Mouse (Mus musculus) heart, embryonic 16.5 days (tissue): ENCODE measurements around the gene Traf3ip3. TPM values are rescaled to one million over a fixed set of nuclear protein-coding genes. Genes with fewer than 3 reads are reported as not detected.

Experiments
- ATAC-seq: fragments of 200-750 bp; cut with Nextera tagmentation; replicated peaks from 2 replicates; pipeline ENCODE4 v1.8.0; 2017; ENCODE audit warnings: moderate number of reproducible peaks; ENCODE audit not compliant: insufficient read depth, low FRiP score; ENCODE audit errors: extremely low read depth
- H3K27ac ChIP-seq: fragments of 300-500 bp; sonication (generic); 2 replicates; pipeline ENCODE4 v1.5.1; 2014; ENCODE audit warnings: mild to moderate bottlenecking, low read length, control low read depth, moderate library complexity
- H3K27me3 ChIP-seq: fragments of 300-500 bp; sonication (generic); 2 replicates; pipeline ENCODE4 v1.6.1; 2014; ENCODE audit warnings: low read length, mixed read lengths; ENCODE audit not compliant: control insufficient read depth, insufficient read depth
- H3K36me3 ChIP-seq: fragments of 300-500 bp; sonication (generic); 2 replicates; pipeline ENCODE4 v1.6.1; 2014; ENCODE audit not compliant: control insufficient read depth, insufficient read depth
- H3K4me1 ChIP-seq: fragments of 300-500 bp; sonication (generic); 2 replicates; pipeline ENCODE4 v1.6.1; 2014; ENCODE audit warnings: low read length, mixed read lengths; ENCODE audit not compliant: control insufficient read depth, insufficient read depth
- H3K4me2 ChIP-seq: fragments of 300-500 bp; sonication (generic); 2 replicates; pipeline ENCODE4 v1.6.1; 2014; ENCODE audit warnings: low read depth, mild to moderate bottlenecking, control low read depth, low read length
- H3K4me3 ChIP-seq: fragments of 300-500 bp; sonication (generic); 2 replicates; pipeline ENCODE4 v1.5.1; 2014; ENCODE audit warnings: mild to moderate bottlenecking, control low read depth, low read length
- H3K9ac ChIP-seq: fragments of 300-500 bp; sonication (generic); 2 replicates; pipeline ENCODE4 v1.6.1; 2014; ENCODE audit warnings: low read length, control low read depth
- H3K9me3 ChIP-seq: fragments of 300-500 bp; sonication (generic); replicated peaks from 2 replicates; pipeline ENCODE4 v1.6.1; 2016; ENCODE audit warnings: low read length; ENCODE audit not compliant: control insufficient read depth
- WGBS: fragments of 180-500 bp; shearing (Covaris S2); extraction: QIAGEN DNeasy Blood & Tissue Kit; methylation state at CpG from one replicate; pipeline ENCODE4 v1.1.7; 2014; 5-methylcytosine and 5-hydroxymethylcytosine counted together
- polyA plus RNA-seq: library from polyadenylated mRNA; unstranded; fragments of >200 nt; fragmentation: Nextera tagmentation; extraction: Ambion mirVana; gene quantifications from 2 replicates; pipeline ENCODE4 v1.2.1, GENCODE M21; 2015

Gene Traf3ip3
- polyA plus RNA-seq, 1 experiment from 2014 or later = 13.3 TPM

DNA sequence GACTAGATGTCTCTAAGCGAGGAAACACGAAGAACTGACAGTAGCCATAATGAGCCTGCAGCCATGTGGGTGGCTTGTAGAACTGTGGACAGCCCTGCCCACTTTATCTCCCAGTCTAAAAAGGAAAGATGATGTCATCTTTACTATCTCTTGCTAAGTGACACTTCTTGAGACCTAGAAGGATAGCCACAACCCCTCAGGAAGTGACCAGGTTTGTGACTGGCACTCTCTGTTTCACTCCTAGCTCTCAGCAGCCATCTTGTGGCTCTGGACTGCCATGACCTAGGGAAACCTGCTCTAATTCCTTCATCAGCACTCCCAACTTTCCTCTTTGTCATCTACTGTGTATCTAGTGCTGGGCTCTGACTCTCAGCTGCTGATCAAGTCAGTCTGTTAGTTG is 3.2 kb downstream of the Traf3ip3 start:
- no peaks in the 10 kb centered on the region for H3K36me3 ChIP-seq
- no peak overlapping the region for H3K4me3 ChIP-seq
- H3K27ac ChIP-seq = no peak overlapping the region
- H3K27me3 ChIP-seq = no peaks in the 10 kb centered on the region
- no peak overlapping the region for H3K9ac ChIP-seq
- no peaks in the 10 kb centered on the region for H3K9me3 ChIP-seq
- ATAC-seq = no peak
- WGBS = 67% methylated on average over 2 of the region's 2 CpGs
- H3K4me1 ChIP-seq = no peaks in the 10 kb centered on the region
- H3K4me2 ChIP-seq = no peak overlapping the region

DNA sequence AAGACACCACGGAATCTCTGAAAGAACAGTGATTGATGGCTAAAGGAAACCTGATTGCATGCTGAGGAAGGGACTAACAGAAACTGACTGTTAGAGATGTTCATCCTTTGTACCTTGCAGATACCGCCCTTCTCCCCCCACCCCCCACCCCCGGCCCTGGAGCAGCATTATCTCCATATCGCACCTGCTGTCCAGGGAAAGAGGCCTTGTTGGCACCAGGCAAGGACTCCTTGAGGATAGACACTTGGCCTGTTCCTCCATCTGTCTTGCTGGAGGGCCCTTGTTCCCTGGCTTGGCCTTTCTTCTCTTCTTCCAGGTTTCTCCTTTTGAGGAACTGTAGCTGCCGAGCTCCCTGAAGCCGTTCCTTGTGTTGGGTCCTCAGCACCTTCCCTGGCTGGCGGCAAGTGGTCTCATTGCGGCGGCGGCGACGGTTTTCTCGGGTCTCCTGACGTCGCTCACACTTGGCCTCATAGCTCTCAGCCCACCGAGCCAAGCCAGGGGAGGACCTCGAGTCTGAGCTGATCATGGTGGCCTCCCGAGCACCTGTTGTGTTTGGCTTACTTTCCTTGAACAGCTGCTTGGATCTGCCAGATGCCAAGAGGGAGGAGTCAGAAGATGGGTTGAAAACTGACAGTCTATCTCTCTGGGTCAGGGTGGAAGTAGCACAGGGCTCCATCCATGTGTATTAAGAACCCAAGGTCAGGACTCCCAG is 3.9 kb downstream of the Traf3ip3 start:
- Histone ChIP-seq H3K4me3 (no peak overlapping the region), H3K9ac (no peak overlapping the region), H3K4me2 (no peak overlapping the region), H3K36me3 (no peaks in the 10 kb centered on the region), H3K4me1 (no peaks in the 10 kb centered on the region), H3K27ac (no peak overlapping the region), H3K9me3 (no peaks in the 10 kb centered on the region), H3K27me3 (no peaks in the 10 kb centered on the region)
- no peak for ATAC-seq
- WGBS = 84% methylated on average over 18 of the region's 18 CpGs

DNA sequence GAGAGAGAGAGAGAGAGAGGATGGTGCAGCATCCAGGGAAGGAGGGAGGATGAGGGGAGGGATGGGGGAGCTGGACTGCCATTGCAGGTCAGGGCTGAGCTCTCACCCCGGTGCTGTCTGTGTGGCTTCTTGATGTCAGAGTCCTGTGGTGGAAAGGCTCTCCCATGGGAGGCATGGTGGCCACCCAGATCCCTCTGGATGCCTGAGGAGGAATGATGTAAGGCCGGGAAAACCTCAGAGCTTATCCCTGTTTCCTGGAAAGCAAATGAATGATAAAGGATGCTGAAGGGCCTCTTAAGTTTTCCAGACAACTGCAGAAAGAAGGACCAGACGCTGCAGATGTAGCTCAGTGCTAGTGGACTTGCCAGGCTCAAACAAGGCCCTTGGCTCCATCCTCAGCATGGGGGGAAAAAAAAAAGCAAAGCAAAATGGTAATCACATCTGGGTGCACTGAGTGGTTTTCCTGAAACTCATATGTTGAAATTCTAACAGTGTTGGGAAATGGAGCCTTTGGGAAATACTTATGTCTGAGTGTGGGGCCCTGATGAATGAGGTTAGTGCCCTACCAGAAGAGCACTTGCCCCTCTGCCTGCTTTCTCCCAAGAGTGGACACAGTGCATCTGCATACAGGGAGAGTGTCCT is 6.2 kb downstream of the Traf3ip3 start:
- H3K27ac ChIP-seq = no peak overlapping the region
- no peaks in the 10 kb centered on the region for H3K27me3 ChIP-seq
- no peak overlapping the region for H3K9ac ChIP-seq
- WGBS = 47% methylated on average over 3 of the region's 3 CpGs
- H3K9me3 ChIP-seq = no peaks in the 10 kb centered on the region
- H3K4me2 ChIP-seq = no peak overlapping the region
- H3K4me3 ChIP-seq = no peak overlapping the region
- H3K36me3 ChIP-seq = no peaks in the 10 kb centered on the region
- ATAC-seq = no peak
- H3K4me1 ChIP-seq = peaks cover 12% of the 10 kb centered on the region

DNA sequence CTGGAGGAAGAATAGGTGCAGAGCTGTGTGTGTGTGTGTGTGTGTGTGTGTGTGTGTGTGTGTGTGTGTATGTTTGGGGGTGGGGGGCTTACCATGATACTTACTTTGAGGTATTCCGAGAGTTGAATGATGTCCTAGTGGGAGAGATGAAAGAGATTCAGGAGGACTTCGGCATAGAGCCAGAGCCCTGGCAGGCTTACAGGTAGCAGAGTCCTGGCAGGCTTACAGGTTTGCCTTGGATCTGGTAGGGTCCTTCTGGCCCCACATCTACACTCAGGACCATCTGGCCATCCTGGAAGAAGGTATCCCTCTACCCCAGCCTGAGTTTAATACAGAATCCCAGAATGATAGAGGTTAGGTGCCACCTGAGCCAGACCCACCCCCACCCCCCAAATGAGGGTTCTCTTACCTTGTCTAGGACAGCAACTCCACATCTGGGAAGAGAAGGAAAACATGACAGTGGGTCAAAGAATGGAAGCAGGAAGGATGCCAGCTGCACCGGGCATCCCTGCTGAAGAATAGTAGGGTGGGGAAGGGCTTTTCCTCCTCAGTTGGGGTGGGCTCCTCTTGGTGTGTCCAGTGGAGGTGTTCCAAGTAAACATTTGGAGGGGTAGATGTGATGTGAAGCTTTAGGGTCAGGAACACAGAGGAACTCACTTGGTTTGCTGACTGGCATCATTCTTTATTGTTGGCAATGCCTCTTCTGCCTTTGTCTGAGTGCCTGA is 6.9 kb downstream of the Traf3ip3 start:
- Histone ChIP-seq H3K4me3 (no peak overlapping the region), H3K36me3 (no peaks in the 10 kb centered on the region), H3K27me3 (no peaks in the 10 kb centered on the region), H3K9ac (no peak overlapping the region), H3K27ac (no peak overlapping the region), H3K4me2 (no peak overlapping the region), H3K4me1 (peaks cover 19% of the 10 kb centered on the region), H3K9me3 (no peaks in the 10 kb centered on the region)
- WGBS = 74% methylated on average over 3 of the region's 3 CpGs
- ATAC-seq = no peak

DNA sequence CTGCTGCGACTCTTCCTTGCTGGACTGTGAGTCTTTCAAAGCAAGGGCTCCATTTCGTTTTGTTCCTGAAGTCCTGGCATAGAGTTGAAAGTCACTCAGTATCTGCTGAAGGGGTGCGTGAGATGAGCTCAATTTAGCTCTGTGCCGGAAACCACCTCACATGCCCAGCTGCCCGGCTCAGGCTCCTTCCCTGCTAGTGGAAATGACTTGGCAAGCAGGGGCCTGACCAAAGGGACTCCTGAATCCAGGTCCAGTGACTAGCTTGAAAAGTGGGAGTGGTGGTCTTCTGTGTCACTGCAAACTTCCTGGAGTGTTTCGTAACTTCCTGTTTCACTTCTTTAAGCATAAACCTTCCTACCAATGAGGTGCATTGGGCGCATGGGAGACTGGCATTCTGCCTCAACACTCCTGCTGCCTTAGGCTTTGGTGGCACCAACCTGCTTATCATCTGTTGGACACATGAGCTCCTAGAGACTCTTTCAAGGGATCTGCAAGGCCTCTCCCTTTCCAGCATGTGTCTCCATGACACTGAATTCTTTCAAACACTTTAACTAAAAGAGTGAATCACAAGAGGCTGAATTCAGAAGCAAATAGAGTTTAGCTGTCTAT is 9.7 kb downstream of the Traf3ip3 start:
- Histone ChIP-seq H3K4me1 (peaks cover 33% of the 10 kb centered on the region), H3K27ac (peak overlapping the region; percentile 27), H3K4me3 (no peak overlapping the region), H3K36me3 (no peaks in the 10 kb centered on the region), H3K9ac (peak overlapping the region; percentile 16; the same call in 1 of the 2 replicates), H3K9me3 (no peaks in the 10 kb centered on the region), H3K27me3 (no peaks in the 10 kb centered on the region), H3K4me2 (no peak overlapping the region)
- WGBS = 56% methylated on average over 7 of the region's 7 CpGs
- no peak for ATAC-seq

DNA sequence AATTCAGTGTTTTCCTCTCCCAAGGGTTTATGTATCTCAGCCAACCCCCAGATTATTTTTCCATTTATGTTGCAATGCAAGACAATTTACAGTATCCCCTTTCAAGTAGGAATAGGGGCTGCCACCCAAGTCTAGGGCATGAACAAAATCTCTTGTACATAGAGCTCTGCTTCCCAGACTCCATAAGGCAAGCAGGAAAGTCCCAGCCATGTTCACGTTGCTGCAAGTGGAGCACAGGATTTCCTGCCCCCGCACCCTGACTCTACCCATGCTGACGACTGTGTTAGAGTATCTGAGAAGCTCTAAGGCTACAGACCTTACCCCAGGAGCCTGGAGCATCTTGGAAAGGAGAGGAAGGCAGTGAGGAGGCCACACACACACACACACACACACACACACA is 11.7 kb downstream of the Traf3ip3 start:
- WGBS = 27% methylated on average over 3 of the region's 3 CpGs
- H3K4me2 ChIP-seq = no peak overlapping the region
- H3K36me3 ChIP-seq = no peaks in the 10 kb centered on the region
- peak; percentile 37; the same call in 1 of the 2 replicates for ATAC-seq
- H3K27ac ChIP-seq = peak overlapping the region; percentile 93
- peaks cover 33% of the 10 kb centered on the region for H3K4me1 ChIP-seq
- no peaks in the 10 kb centered on the region for H3K27me3 ChIP-seq
- no peaks in the 10 kb centered on the region for H3K9me3 ChIP-seq
- peak overlapping the region; percentile 7 for H3K9ac ChIP-seq
- H3K4me3 ChIP-seq = no peak overlapping the region

DNA sequence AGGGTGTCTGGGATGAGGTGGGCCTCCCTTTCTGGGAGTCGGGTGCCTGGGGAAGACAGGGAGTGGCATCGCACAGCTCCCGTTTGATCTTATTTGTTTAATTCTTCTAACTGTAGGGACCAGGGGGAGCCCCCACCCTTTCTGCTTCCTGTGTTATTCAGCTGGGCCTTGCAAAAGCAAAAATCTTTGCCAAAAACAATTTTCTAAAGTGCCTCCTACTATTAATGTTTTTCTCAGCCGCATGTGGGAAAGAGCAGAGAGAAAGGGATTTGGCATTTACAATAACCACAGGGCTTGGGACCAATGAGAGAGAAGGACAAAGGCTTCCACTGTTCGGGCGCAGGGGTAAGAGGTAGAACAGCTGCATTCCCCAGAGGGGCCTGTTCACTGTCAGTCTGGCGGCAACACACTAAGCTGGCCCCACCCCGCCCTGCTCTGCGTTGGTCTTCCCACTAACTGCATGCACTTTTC is 12.3 kb downstream of the Traf3ip3 start:
- WGBS = 13% methylated on average over 9 of the region's 9 CpGs
- Histone ChIP-seq H3K4me3 (no peak overlapping the region), H3K9ac (0 out of 2 replicates have a peak overlapping the region, but pooled peaks have one; percentile 1), H3K9me3 (no peaks in the 10 kb centered on the region), H3K4me2 (peak overlapping the region; percentile 9; the same call in 1 of the 2 replicates), H3K4me1 (peaks cover 33% of the 10 kb centered on the region), H3K27ac (peak overlapping the region; percentile 93), H3K27me3 (no peaks in the 10 kb centered on the region), H3K36me3 (no peaks in the 10 kb centered on the region)
- peak; percentile 95 for ATAC-seq

DNA sequence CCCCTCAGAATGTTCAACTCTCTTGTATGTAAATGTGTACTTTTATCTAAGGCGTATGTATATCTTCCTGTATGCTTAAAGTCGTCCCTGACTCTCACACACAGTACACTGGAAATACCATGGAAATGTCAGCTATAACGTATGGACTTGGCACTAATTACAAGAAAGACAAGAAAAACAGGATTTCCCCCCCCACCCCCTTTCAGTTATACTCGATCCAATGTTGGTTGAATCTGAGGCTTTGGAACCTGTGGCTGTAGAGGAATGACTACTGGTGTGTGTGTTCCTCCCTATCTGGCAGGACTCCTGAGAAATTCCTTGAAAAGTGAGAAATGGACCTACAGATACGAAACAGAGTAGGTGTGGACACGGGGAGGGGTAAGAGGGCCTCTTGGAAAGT is 13.2 kb downstream of the Traf3ip3 start:
- WGBS = 68% methylated on average over 6 of the region's 6 CpGs
- H3K36me3 ChIP-seq = no peaks in the 10 kb centered on the region
- ATAC-seq = no peak

More for the DNA sequence above, 13.2 kb downstream of the Traf3ip3 start:
- H3K27ac ChIP-seq = peak overlapping the region; percentile 93
- H3K9ac ChIP-seq = no peak overlapping the region
- no peaks in the 10 kb centered on the region for H3K27me3 ChIP-seq
- H3K4me3 ChIP-seq = no peak overlapping the region
- H3K9me3 ChIP-seq = no peaks in the 10 kb centered on the region
- peaks cover 33% of the 10 kb centered on the region for H3K4me1 ChIP-seq
- no peak overlapping the region for H3K4me2 ChIP-seq
